Mouse (Mus musculus): Measurements from ENCODE around the gene Lrfn3.

Lrfn3 gene

GRCm38 (mm10) chr7:30362652-30363343 is at the start of gene Lrfn3:
Lrfn3 (minus strand) TSS chr7:30362772.
- DNase-seq, result no peak

- no peak for DNase-seq
Measured at GRCm38 (mm10) chr7:30411023-30411422, 48.5 kb upstream of the Lrfn3 start.

GRCm38 (mm10) chr7:30409789-30410188 is 47.2 kb upstream of the Lrfn3 start:
- no peak for DNase-seq

GRCm38 (mm10) chr7:30408639-30409038 is 46.1 kb upstream of the Lrfn3 start:
- no peak for DNase-seq

- DNase-seq, result no peak
Measured at GRCm38 (mm10) chr7:30402343-30402742, 39.8 kb upstream of the Lrfn3 start.

- no peak for DNase-seq
Measured at GRCm38 (mm10) chr7:30399671-30400070, 37.1 kb upstream of the Lrfn3 start.

- peak; percentile 33 to 34 for DNase-seq
Measured at GRCm38 (mm10) chr7:30394871-30395270, 32.3 kb upstream of the Lrfn3 start.

- peak; percentile 75 to 80 for DNase-seq
Measured at GRCm38 (mm10) chr7:30394379-30394778, 31.8 kb upstream of the Lrfn3 start.

- peak; percentile 48 to 52 for DNase-seq
Measured at GRCm38 (mm10) chr7:30393631-30394030, 31.1 kb upstream of the Lrfn3 start.

GRCm38 (mm10) chr7:30392746-30393520 is 30.4 kb upstream of the Lrfn3 start:
- DNase-seq, result no peak

GRCm38 (mm10) chr7:30384106-30384505 is 21.5 kb upstream of the Lrfn3 start:
- no peak for DNase-seq

GRCm38 (mm10) chr7:30380061-30380460 is 17.5 kb upstream of the Lrfn3 start:
- no peak for DNase-seq

GRCm38 (mm10) chr7:30373501-30373962 is 11.0 kb upstream of the Lrfn3 start:
- DNase-seq, result peak; percentile 85 to 91

- DNase-seq, result no peak
Measured at GRCm38 (mm10) chr7:30367466-30367865, 4.9 kb upstream of the Lrfn3 start.

- no peak for DNase-seq
Measured at GRCm38 (mm10) chr7:30363344-30363738, 769 bp upstream of the Lrfn3 start.

GRCm38 (mm10) chr7:30360028-30360427 is 2.5 kb downstream of the Lrfn3 start:
- no peak for DNase-seq

GRCm38 (mm10) chr7:30359276-30359865 is 3.2 kb downstream of the Lrfn3 start:
- no peak for DNase-seq

GRCm38 (mm10) chr7:30358378-30359186 is 4.0 kb downstream of the Lrfn3 start:
- DNase-seq, result no peak

GRCm38 (mm10) chr7:30354059-30354458 is 8.5 kb downstream of the Lrfn3 start:
- DNase-seq, result no peak

GRCm38 (mm10) chr7:30353279-30353822 is 9.2 kb downstream of the Lrfn3 start:
- peak; percentile 37 to 57 for DNase-seq

- DNase-seq, result peak; percentile 65 to 69
Measured at GRCm38 (mm10) chr7:30347828-30348227, 14.7 kb downstream of the Lrfn3 start.

- DNase-seq, result peak; percentile 55 to 65
Measured at GRCm38 (mm10) chr7:30346635-30347379, 15.8 kb downstream of the Lrfn3 start.
